Mouse (Mus musculus) spleen, postnatal 10 days (tissue): ENCODE results near the gene Hist1h1c.

Source experiments
- DNase-seq, 2 experiments: peaks; one replicate each; pipeline ENCODE4 v3.0.0; 2021 to 2022; ENCODE audit warnings: low spot score in 2 of 2

Gene Hist1h1c

DNA sequence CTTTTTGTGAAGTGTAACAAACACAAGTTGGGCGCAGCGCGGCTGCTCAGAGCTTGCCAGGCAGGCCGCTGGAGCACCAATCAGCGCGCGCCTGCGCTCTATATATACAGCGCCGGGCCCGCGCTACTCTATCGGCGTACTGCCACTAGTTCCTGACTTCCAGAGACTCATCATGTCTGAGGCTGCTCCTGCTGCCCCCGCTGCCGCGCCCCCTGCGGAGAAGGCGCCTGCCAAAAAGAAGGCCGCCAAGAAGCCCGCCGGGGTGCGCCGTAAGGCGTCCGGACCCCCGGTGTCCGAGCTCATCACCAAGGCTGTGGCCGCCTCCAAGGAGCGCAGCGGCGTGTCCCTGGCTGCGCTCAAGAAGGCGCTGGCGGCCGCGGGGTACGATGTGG, at the start of gene Hist1h1c:
Gene Hist1h1c (plus strand): TSS at position 132 of the 392 bp plus-strand sequence.
- peak; percentile 96 to 99 for DNase-seq

DNA sequence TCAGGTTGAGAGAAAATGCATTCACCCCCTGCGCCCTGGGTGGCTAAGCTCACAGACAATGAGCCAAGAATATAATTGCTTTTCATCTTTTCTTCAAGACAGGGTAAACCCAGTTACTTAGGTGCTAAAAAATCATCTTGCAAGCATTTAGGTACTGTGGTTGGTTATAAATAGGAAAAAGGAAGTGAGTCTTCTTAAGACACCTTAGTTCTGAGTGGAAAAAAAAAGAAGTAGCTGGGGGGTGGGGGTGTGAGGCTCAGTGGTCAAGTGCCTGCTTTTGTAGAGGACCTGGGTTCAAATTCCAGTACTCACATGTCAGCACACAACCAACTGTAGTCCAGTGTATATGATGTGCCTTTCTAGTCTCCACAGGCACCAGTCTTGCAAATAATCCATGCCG, 49.7 kb upstream of the Hist1h1c start:
- DNase-seq = no peak

DNA sequence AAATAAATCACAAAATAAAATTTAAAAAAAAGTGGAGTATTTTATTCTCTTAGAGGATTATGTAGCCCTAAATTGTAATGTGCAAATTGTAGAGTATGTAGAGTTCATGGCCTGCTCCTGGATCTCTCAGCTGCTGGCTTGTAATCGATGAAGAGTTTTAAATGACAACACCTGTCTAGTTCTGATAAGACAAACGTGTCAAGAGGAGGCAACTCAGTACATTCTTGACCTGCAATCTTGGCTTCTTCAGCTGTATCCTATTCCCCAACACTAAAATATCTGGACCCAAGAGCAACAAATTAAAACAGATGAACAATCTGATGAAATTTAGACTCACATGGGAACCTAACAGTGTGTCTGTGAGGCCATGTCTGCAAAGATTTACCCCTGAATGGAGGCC, 49.1 kb upstream of the Hist1h1c start:
- no peak for DNase-seq

DNA sequence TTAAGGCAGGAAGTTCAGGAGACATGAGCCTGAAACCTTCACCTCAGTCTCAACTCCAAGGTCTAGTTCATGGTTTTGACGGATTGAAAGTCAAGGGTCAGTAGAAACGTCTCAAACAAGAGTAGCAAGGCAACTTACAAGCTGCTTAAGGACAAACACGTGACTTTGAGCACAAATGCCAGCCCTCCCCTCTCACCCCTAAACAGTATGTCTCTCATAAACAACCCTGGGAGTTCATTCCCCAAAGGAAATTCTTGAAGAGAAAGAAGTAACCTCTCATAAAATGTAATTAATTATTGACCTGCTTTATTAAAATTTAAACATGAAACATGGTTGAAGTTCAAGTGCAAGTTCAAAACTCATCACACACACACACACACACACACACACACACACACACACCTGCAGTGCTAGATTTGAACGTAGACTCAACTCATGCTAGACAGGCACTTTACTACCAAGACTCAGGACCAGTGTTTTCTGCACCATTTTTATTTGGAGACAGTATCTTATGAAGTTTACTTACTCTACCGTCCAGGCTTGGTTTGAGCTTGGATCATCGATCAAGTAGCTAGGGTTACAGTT, 44.7 kb upstream of the Hist1h1c start:
- peak in 1 of 2 experiments; percentile 1 for DNase-seq

DNA sequence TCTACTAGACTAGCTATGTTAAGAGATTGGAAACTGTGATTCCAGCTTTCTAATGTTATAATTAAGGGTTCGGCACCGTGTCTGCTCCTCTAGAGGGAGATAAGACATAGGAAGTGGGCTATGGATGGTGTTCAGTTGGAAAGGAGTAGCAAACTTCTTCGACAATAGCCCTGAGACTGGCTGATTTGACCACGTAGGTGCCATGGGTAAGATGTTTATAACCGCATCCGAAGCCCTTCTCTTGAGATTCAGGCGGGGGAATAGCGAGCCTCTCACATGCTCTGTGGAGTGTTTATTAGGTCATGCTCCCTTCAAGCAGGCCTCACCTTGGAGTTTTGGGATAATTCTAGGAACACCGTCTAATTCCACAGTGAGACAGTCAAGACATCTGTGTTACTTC, 43.7 kb upstream of the Hist1h1c start:
- no peak for DNase-seq

DNA sequence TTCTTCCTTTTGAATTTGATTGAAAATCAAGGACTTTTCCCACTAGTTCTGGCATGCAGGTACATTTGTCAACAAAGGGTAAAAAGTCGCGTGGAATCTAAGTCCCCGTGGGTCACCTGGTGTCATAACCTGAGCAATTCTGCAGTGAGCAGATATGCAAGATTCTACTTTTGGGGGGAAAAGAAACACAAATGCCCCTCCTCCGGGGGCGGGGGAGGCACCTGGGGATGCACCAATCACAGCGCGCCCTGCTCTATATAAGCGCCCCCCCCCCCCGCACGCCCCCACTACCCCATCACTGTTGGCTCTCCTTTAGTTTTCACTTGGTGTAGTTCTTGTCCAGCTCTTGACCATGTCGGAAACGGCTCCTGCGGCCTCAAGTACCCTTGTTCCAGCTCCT, 43.1 kb upstream of the Hist1h1c start, which contains the start of gene Hist1h1t:
Gene Hist1h1t (plus strand): TSS at position 301 of the 400 bp plus-strand sequence.
- no peak for DNase-seq

DNA sequence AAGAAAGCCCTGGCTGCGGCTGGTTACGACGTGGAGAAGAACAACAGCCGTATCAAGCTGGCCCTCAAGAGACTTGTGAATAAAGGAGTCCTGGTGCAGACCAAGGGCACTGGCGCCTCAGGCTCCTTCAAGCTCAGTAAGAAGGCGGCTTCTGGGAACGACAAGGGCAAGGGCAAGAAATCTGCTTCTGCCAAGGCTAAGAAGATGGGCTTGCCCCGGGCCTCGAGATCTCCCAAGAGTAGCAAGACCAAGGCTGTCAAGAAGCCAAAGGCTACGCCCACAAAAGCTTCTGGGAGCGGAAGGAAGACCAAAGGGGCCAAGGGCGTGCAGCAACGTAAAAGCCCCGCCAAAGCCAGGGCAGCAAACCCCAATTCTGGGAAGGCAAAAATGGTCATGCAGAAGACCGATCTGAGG, 42.5 kb upstream of the Hist1h1c start:
- peak; percentile 52 to 58 for DNase-seq

DNA sequence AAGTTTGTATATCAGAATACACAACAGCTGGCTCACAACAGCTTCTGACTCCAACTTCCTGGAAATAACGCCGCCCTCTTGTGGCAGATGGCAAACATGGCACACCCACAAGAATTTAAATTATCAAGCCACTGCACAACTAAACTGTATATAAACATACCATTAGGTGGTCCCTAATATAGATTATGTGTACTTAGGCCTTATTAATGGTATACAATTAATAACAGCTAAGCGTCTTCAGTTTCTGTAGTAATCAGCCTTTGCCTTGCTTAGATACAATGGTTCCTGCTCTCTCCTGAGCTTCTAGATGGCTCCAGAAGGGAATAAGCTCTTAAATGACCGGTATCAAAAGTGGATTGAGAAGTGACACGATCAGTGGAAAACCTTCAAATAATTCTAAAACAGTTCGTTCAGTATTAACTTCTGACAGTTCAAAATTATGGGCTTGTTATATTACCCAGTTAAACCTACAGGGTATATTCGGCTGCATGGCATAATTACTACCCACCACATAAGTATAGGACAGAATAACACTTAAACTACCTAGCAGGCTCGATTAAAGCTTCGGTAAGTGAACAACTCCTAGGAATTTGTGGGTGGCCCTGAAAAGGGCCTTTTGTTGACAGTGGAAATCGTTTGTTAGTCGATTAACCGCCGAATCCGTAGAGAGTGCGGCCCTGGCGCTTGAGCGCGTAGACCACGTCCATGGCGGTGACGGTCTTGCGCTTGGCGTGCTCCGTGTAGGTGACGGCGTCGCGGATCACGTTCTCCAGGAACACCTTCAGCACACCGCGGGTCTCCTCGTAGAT, 40.9 kb upstream of the Hist1h1c start:
- DNase-seq = peak; percentile 64 to 87

DNA sequence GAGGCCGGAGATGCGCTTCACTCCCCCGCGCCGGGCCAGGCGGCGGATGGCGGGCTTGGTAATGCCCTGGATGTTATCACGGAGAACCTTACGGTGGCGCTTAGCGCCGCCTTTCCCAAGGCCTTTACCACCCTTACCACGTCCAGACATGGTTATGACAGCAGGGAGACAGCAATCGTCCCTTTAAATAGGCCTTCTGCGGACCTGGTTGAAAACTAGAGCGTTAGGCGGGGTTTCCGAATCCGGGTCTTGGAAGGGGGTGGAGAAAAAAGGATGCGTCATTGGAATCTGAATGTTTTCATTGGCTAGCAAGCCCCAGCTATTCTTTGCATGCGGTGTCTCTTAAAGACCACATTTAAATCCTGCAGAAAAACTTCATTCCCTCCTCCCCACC, 40.3 kb upstream of the Hist1h1c start, which contains the start of gene Hist1h4c:
Gene Hist1h4c (minus strand): TSS at position 155 of the 394 bp plus-strand sequence.
- peak; percentile 99 to 100 for DNase-seq

DNA sequence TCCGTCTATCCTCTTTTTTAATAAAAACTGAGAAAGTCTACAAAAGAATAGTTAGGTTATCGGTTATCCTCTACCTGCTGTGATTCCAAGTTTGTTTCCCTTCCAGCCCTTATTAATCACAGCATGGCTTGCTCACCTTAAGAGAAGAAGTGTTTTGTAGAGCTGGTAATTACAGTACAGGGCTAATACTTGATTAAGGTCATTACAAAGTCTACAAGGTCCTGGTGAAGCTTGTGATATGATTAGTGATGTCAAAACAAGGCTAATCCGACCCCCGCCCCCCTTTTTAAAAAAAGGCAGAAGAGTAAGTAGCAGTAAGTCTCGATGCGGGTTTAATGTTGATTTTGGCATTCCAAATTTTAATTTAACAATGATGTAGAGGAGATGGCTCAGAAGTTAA, 39.6 kb upstream of the Hist1h1c start:
- peak; percentile 3 to 6 for DNase-seq

DNA sequence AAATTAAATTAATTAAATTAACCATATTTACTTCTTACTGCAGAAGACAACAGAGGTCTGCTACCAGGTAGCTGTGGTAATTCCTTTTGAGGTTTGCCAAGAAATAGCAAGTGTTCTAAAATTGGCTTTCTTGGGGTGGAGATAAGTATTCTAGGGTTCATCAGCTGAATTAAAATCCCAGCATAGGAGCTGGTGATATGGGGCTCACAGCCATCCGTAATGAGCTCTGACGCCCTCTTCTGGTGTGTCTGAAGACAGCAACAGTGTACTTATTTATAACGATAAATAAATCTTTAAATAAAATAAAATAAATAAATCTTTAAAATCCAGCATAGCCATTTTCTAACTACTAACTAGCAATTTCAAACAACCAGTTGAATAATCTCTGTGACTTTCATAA, 38.8 kb upstream of the Hist1h1c start:
- DNase-seq = peak in 1 of 2 experiments; percentile 7

DNA sequence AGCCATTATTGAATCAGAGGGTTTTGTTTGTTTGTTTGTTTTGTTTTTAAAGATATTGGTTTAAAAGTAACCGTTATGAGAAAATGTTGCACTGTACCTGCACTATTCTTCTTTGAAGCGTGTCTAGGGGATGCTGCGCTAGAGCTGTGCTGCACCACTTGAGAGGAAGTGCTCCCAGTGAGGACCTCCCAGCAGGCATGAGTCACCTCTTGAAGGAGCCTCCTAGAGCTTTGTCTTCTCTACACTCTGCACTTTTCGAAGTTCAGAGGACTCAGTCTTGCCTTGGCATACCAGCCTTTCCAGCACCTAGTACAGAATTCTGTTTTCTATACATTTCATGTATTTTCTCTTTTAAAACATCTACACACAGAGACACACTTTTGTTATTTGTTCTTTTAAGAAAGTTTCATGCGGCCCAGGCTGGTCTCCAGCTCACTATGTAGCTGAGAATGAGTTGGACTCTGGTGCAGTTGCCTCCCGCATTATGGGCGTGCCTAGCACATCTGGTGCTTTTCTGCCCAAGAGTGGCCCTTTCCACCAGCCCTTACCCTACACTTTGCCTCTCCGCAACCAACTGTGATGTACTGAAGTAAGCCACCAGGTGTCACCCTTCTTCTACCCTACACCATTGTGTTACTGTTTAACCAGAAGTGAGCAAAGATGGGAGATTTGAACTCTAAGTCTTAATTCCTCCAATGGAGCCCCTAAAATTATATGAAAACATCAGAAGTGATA, 37.7 kb upstream of the Hist1h1c start:
- DNase-seq = peak; percentile 61 to 81

DNA sequence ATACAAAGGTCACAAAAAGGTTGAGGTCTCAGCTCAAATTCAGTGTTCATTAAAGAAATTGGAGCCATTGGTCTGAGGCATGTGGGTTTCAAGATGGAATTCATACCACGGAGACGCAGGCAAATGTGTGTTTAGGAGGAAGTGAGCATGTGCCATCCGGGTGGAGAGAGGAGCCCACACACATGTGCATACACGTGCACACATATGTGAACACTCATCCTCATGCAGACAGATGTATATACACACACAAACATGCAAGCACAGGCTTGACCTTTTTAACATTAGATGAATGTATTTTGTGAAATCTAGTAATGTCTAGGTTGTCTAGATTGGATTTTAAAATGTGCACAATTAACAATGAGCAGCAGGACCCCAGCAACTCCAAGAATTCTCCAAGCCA, 36.4 kb upstream of the Hist1h1c start:
- DNase-seq = peak; percentile 1 to 10

DNA sequence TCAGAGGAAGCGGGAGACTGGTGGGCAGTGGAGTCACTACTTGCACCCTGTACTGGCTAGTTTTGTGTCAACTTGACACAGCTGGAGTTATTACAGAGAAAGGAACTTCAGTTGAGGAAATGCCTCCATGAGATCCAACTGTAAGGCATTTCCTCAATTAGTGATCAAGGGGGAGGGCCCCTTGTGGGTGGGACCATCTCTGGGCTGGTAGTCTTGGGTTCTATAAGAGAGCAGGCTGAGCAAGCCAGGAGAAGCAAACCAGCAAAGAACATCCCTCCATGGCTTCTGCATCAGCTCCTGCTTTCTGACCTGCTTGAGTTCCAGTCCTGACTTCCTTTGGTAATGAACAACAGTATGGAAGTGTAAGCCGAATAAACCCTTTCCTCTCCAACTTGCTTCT, 35.8 kb upstream of the Hist1h1c start:
- DNase-seq = peak; percentile 3 to 5

DNA sequence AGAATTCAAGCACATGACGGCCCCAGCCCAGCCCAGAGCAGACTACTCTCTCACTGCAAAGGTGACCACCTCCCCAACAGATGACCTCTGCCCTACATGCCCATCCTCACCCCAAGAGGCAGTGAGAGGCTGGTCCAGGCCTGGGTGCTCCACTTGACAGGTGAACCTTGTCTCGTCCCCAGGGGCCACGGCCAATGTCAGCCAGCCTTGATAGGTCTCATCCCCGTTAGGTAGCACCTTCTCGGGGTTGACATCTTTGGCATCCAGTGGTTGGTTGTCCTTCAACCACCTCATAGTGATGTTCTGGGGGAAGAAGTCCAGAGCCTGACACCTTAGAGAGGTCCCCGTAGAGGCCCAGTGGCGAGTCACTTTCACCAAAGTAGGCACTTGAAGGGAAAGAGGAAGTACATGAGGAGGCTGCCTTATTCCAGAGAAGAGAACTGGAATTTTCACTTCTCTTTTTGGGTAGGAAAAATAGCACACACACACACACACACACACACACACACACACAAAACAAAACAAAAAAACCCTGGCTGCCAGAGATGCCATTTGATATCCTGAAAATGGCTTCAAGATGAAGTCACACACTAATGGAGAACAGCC, 32.8 kb upstream of the Hist1h1c start:
- peak in 1 of 2 experiments; percentile 14 for DNase-seq

DNA sequence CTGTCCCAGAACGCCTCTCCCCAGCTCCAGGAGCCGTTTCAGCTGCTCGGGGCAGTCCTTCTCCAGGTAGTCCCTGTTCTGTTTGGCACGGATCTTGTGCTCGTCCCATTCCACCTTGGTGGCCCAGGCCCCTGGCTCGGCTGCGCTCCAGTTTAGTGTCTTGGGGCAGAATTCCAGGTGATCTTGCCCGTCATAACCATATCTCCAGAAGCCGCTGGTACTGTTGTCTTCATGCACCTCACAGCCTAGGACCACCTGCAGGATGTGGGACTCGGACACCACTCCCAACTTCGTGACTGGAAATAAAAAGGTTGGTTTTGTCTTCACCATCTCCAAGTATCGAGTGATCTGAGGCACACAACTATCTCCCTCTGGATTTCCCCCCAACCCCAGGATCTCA, 31.8 kb upstream of the Hist1h1c start:
- DNase-seq = peak in 1 of 2 experiments; percentile 10

DNA sequence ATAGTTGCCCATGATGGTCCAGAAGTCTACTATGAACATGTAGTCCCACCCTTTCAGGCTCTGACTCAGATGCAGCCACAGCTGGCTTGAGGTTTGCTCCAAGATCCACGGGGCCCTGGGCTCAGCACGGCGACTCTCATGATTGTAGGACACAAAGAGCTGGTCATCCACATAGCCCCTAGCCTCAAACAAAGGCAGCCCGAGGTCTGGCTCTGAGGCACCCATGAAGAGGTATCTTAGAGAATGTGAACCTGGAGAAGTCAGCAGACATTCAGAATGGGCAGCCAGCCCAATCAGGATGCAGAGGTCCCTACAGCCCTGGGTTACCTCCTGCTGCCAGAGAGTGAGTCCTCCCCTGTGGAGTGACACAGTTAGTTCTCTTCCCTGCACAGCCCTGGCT, 30.6 kb upstream of the Hist1h1c start:
- DNase-seq = peak in 1 of 2 experiments; percentile 11

DNA sequence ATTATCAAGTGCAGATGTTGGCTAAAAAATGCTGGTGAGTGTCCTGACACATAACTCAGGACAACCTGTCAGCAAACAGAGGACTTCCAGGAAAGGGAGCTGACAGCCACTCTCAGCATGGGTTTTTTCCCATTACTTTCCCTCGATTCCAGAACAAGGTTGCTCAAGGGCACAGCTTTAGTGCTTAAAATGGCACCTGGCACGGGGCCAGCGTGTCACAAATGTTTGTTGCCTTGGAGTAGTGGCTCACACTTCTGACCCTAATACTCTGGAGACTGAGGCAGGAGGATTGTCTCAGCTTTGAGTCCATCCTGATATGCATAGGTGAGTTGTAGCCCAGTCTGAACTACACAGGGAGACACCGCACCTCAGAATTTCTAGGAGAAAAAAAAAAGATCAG, 30.0 kb upstream of the Hist1h1c start:
- DNase-seq = peak in 1 of 2 experiments; percentile 12

DNA sequence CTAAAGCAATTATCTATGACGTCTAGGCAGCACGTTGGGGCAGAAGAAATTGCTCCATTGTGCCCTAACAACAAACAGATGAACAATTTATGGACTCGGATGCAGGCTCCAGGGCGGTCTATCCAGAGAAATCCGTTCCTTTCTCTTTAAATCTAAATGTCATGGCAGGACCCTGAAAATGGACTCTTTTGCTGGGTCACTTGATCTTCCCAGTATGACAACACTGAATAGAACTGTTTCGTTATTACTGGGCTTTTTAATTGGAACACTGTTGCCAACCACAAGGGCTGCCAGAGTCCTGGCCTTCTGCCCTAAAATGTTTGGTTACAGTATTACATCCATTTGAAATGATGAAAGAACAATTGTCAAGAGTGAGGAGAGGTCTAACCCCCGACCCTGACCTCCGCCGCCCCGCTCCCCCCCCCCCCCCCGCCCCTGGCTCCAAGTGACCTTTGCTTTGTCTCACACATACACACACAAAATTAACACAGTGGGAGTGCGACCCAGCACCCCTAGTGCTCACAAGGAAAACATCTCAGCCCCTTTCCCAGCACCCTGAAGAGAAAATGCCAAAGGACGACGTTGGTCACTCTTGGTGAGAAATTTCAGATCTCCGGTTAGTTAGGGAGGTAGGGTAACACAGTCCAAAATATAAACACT, 28.8 kb upstream of the Hist1h1c start:
- DNase-seq = peak in 1 of 2 experiments; percentile 9

DNA sequence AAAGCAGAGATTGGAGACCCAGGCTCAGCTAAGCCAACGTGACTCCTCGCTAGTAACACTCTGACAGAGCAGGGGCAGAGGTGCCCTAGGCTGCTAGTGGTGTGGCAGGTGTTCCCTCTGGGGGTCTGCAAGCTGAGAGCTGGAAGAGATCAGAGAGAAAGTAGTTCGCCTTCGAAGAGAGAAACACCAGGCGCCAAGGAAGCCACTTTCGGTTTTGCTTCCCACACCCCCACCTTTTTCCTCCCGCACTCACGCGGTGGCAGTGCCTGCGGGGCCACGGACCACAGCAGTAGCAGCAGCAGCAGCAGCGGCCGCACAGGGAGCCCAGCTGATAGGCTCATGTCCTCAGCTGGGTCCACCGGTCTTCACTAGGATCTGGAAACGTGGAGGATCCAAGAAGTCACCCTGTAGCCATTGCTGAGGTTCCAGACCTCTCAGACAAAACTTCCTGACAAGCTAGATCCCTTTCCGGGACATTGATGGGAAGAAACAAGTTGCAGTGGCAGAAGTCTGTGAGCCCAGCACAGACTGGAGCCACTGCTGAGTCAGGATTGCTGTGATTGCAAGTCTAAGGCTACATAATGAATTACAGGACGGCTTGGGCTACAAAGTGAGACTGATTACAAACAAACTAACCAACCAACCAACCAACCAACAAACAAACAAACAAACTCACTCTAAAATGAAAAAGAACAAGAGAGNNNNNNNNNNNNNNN, 28.1 kb upstream of the Hist1h1c start, which contains the start of gene Hfe:
Gene Hfe (minus strand): TSS at position 481 of the 716 bp plus-strand sequence.
- DNase-seq = peak; percentile 34 to 59
